Mouse (Mus musculus): ENCODE data around the gene Tfip11.

GRCm38 (mm10) chr5:112346211-112346965 lies 20.2 kb downstream of the Tfip11 start:
- no peak for TF ChIP-seq POLR2A (IDR thresholded peaks at IDR 0.05; ENCODE audit: control insufficient read depth, low read depth, low read length)
- no peak for TF ChIP-seq CTCF (IDR thresholded peaks at IDR 0.05; ENCODE audit: control insufficient read depth, insufficient read depth, insufficient replicate concordance, low read depth, low read length)
